In genomic region chr12:15804931-15805331, GRCm38 (mm10) we compare ENCODE assay signal across 10 mouse cellular contexts. TPM values are rescaled to one million over a fixed set of nuclear protein-coding genes. Genes with fewer than 3 reads are reported as not detected.
A peak's percentile ranks its signal among the peaks of the same experiment; 100 is the strongest.
DNase-seq lines count a peak whose midpoint lies in the region; ATAC-seq and TF ChIP-seq lines count a peak whose summit lies in the region.
"Had no signal": no experiment of that assay in that cellular context is flagged by ENCODE, and none has a peak within 500 bp of the region (broad histone marks: within the 10 kb centered on the region; RNA-seq: fewer than 3 reads in every experiment).

No protein-coding gene starts in this region.

- TF ChIP-seq POLR2A in kidney, adult 2 months (IDR thresholded peaks at IDR 0.05; ENCODE audit: low read depth, low read length): no peak

- H3K4me2 ChIP-seq in kidney, embryonic 14.5 days (replicated peaks; ENCODE audit: low read depth, low read length): no peak overlapping the region

- no peak for ATAC-seq in kidney, embryonic 14.5 days (ENCODE audit: low FRiP score, low TSS enrichment)

- H3K27me3 ChIP-seq in kidney, adult 2 months (replicated peaks; ENCODE audit: control insufficient read depth, insufficient read depth, low read length): no peaks in the 10 kb centered on the region
- no peaks in the 10 kb centered on the region for H3K27me3 ChIP-seq in kidney, embryonic 14.5 days (ENCODE audit: control insufficient read depth, insufficient read depth, low read length)

- H3K9me3 ChIP-seq in kidney, embryonic 14.5 days (ENCODE audit: control insufficient read depth, low read length): no peaks in the 10 kb centered on the region

- peaks cover 30% of the 10 kb centered on the region for H3K4me1 ChIP-seq in kidney, adult 2 months (ENCODE audit: control insufficient read depth, insufficient read depth, low read length)
- peaks cover 15% of the 10 kb centered on the region for H3K4me1 ChIP-seq in kidney, embryonic 14.5 days (ENCODE audit: control insufficient read depth, insufficient read depth, low read length)

- intact Hi-C loops in left cerebral cortex, postnatal 14 days (cut with DNase I): no loop called here
- intact Hi-C loops in left cerebral cortex, adult 2 months (cut with DNase I): no loop called here

- 8% methylated on average over 1 of the region's 1 CpGs for WGBS in kidney, adult 2 months
- WGBS in kidney, embryonic 14.5 days: 17% methylated on average over 1 of the region's 1 CpGs

- no peak overlapping the region for H3K27ac ChIP-seq in kidney, adult 2 months (ENCODE audit: insufficient read depth, low read depth, low read length)
- no peak overlapping the region for H3K27ac ChIP-seq in kidney, embryonic 14.5 days (ENCODE audit: low read depth, low read length)
- no peak overlapping the region for H3K27ac ChIP-seq in left cerebral cortex, adult 2 months

- no peak overlapping the region for H3K4me3 ChIP-seq in kidney, adult 2 months (ENCODE audit: insufficient read depth, low read depth, low read length)
- H3K4me3 ChIP-seq in kidney, embryonic 14.5 days (ENCODE audit: low read length): no peak overlapping the region
- H3K4me3 ChIP-seq in left cerebral cortex, adult 2 months: no peak overlapping the region
- H3K4me3 ChIP-seq: erythroblast, embryonic 14.5 days had no signal

- DNase-seq in adrenal gland, adult 2 months: peak; percentile 53
- no peak for DNase-seq in adrenal gland, adult 18-20 months (ENCODE audit: low spot score in 2 of 2)
- DNase-seq in kidney, adult 2 months: peak; percentile 86
- peak; percentile 52 for DNase-seq in T-cell, adult 2 months (ENCODE audit: low spot score)
- peak; percentile 64 for DNase-seq in naive thymus-derived CD4-positive, alpha-beta T cell, adult 2 months (ENCODE audit: low read depth)
- DNase-seq in left cerebral cortex, postnatal 14 days (ENCODE audit: low spot score in 2 of 2): no peak
- no peak for DNase-seq in left cerebral cortex, adult 2 months (ENCODE audit: extremely low spot score in 1 of 2, low spot score in 2 of 2)
- DNase-seq: cerebellum, postnatal 14 days had no signal

- H3K9ac ChIP-seq in kidney, embryonic 14.5 days (ENCODE audit: low read depth, low read length): no peak overlapping the region

- peaks cover 6% of the 10 kb centered on the region for H3K36me3 ChIP-seq in kidney, adult 2 months (ENCODE audit: control insufficient read depth, insufficient read depth, low read length)
- peaks cover 82% of the 10 kb centered on the region for H3K36me3 ChIP-seq in kidney, embryonic 14.5 days (ENCODE audit: control insufficient read depth, insufficient read depth, low read length)

- no peak for TF ChIP-seq CTCF in kidney, adult 2 months (conservative IDR thresholded peaks at IDR 0.05; ENCODE audit: insufficient read depth, insufficient read length, low read depth, low read length)
- TF ChIP-seq CTCF in left cerebral cortex, adult 2 months (IDR thresholded peaks at IDR 0.05): no peak

RNA-seq across cellular contexts. Expression of gene Trib2, which starts 11.8 kb away (rescaled TPM):
- total RNA-seq in adrenal gland, adult 2 months (2021): 10 to 100 TPM; 10.7 to 16.3 TPM
- 8.8 and 10.5 TPM in 2 replicates for polyA plus RNA-seq in adrenal gland, adult 2 months (2012; rRNA removed)
- total RNA-seq in adrenal gland, adult 18-20 months (2021): 10 to 100 TPM; 11.4 to 14.7 TPM
- polyA plus RNA-seq in kidney, adult 2 months (2012; rRNA removed): 22.2 and 24.5 TPM in 2 replicates
- polyA plus RNA-seq in kidney, embryonic 14.5 days (2014; fragmentation: Nextera tagmentation; extraction: Ambion mirVana): 28.7 and 58.7 TPM in 2 replicates
- total RNA-seq in left cerebral cortex, postnatal 14 days (2021): 10 to 100 TPM; 59.4 to 65.2 TPM
- 10 to 100 TPM; 43.0 to 49.3 TPM for total RNA-seq in left cerebral cortex, adult 2 months (2021)
- polyA plus RNA-seq: erythroblast, embryonic 14.5 days had no signal

Comparison
In these comparisons a context has a peak if more than half of its experiments do, and no peak if none do; other contexts are left out.
1. DNase-seq: peak in adrenal gland, adult 2 months (single experiment), kidney, adult 2 months (single experiment), T-cell, adult 2 months (single experiment) and naive thymus-derived CD4-positive, alpha-beta T cell, adult 2 months (single experiment); none in adrenal gland, adult 18-20 months (0 of 2), left cerebral cortex, postnatal 14 days (0 of 2) and left cerebral cortex, adult 2 months (0 of 2).